Mouse (Mus musculus) hematopoietic multipotent progenitor cell, adult 10-12 weeks (in vitro differentiated cells): ENCODE data around the gene Zfp598. TPM values are rescaled to one million over a fixed set of nuclear protein-coding genes. Genes with fewer than 3 reads are reported as not detected.

ENCODE experiments used
- polyA plus RNA-seq: library from polyadenylated mRNA; stranded (reverse); fragments of >175 nt; gene quantifications from 2 replicates; pipeline ENCODE4 v1.2.3, GENCODE M21; 2012; ENCODE audit warnings: low replicate concordance

The Zfp598 gene
- 56.2 and 93.5 TPM in 2 replicates for polyA plus RNA-seq

DNA sequence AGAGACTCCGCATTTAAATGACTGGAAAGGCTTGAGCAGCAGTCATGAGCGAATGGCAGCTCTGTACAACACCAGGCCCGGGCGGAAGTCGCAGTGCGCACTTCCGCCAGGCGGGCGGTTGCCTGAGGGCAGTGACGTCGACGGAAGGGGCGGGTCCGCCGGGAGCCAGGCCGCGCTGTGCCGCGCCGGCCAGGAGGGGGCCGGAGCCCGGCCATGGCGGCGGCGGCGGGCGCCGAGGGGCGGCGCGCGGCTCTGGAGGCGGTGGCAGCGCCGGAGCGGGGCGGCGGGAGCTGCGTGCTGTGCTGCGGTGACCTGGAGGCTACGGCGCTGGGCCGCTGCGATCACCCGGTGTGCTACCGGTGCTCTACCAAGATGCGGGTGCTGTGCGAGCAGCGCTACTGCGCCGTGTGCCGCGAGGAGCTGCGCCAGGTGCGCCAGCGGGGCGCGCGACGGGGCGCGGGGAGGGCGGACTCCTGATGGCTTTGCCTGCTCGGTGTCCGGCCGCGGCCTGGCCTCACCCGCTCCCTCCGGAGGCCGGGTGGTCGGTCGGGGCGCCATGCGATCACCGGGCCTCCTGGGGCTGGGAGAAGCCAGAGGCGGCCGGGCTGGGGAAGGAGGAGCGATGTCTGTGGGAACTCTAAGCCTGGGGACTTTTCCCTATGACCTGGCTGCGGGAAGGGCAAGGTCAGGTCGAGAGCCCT is at the start of gene Zfp598:
Gene Zfp598, plus strand, starts transcription at position 143 of the 701 bp plus-strand sequence.

DNA sequence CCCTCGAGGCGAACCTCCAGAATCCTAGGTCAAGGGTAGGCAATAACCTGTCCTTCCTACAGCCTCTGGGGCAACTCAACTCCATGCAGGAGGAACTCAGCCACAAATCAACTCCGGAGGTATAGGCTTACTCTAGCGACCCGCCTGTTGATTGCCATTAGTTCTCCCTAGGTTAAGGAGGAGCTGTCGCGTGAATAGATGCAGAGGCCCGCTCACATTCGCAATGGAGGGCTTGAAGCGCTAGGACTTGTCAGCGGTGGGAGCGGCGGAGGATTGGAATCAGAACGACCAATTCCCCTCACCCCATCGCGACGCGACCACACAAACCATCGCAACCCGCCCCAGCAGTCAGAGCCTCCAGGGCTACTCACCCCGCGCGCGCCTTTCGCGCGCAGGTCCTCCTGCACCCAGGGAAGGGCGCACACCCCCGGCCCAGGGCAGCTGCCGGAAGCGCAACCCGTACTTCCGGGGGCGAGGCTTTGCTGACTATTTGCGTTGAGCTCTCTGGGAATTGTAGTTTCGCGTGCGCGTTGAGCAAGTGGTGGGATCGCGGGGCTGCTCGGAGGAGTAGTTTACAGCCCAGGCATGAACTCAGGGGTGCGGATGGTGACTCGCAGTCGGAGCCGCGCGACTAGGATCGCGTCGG is 37.2 kb upstream of the Zfp598 start, which contains the start of the genes Tsc2 and Nthl1:
Gene Tsc2, minus strand, starts transcription at position 464 of the 646 bp plus-strand sequence.
Gene Nthl1, plus strand, starts transcription at position 514 of the 646 bp plus-strand sequence.

DNA sequence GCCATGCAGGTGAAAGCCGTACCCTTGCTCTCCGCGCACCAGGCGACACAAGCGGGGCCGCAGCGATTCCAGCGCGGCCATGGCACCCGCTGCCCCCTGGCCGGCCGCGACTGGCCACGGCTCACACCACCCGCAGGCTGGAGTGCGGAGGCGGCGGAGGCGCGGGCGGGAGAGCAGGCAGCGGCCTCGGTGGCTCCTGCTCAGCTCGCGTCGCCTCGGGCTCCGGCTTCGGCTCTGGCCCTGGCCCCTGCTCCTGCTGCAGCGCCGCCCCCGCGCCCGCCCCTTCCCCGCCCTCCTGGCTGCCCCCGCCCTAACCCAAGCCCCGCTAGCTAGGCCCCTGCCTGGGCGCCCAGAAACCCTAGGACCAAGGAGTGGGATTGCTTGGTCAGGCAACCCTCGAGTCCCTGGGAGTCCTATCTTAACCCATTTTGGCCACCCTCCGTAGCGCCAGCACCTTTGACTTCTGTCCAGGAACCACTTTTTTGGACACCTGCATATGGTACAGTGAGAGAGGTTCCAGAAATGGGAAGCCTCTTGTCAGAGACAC is 19.3 kb upstream of the Zfp598 start, which contains the start of gene Slc9a3r2:
Gene Slc9a3r2, minus strand, starts transcription at position 258 of the 547 bp plus-strand sequence.

DNA sequence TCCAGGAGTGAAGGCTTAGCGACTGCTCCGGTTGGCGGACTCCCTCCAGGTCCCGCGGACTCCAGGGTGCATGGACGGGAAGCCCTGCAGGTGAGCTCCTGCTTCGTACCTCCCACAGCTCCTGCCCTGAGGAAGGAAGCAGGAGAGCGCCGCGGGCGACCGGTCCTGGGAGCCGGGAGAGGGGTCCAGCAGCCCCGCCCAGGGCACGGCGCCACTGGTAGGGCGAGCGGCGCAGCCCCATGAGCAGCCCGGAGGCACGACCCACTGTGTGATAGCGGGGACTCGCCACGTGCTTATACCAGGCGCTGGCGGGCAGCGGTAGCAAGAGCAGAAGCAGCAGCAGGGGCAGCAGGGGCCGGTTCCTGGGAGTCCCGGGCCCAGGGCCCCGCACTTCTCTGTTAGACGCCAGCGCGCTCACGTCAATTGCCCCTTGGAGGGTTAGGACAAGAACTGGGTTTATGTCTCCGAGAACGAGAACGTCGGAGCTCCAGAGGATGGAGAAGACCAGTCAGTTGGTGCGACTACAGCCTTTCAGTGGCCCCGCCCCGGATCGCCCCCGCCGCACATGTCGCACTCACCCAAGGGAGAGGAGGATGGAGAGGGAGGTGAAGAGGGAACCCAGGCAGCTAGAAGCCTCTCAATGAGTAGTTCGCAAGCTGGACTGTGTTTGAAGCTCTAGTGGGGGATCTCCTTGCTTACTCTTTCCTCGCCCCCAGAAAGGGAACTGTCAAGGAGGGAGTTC is 11.3 kb upstream of the Zfp598 start, which contains the start of gene Npw:
Gene Npw, minus strand, starts transcription at position 441 of the 742 bp plus-strand sequence.

DNA sequence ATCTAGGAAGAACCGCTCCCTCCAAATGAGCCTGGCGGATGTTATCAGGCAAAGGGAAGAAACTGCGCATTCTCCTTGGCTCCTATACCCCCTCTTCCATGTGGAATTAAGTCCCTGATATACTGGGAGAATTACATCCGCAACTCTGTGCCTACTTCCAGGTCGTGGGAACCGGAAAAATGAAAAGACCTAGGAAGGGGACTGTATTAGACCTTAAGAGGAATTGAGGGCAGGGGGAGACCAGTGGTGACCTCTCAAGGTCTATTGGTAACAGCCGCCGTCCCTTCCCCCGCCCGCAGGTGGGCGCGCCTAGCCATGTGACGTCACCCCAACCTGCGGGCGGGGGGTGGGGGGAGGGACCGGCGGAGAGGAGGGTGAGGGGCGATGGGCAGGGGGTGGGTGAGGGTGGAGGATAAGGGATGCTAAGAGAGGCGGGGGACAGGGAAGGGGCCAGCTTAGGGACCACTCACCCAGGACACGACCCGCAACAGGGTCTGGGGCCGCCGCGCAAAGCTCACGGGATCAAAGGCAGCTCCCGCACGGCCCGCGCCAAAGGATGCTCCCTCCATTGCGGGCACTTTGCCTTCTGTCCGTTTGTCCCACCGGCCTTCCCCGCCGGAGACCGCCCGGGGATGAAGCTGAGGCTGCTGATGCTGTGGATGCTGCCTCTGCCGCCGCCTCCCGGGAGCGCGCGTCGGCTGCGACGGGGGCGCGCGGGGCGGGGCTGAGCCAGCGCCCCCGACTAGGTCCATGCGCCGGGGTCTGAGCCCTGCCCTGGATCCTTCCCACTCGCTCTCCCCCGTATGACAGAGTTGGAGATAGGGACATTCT is 20.0 kb downstream of the Zfp598 start, which contains the start of gene Syngr3:
Gene Syngr3, minus strand, starts transcription at position 705 of the 831 bp plus-strand sequence.

DNA sequence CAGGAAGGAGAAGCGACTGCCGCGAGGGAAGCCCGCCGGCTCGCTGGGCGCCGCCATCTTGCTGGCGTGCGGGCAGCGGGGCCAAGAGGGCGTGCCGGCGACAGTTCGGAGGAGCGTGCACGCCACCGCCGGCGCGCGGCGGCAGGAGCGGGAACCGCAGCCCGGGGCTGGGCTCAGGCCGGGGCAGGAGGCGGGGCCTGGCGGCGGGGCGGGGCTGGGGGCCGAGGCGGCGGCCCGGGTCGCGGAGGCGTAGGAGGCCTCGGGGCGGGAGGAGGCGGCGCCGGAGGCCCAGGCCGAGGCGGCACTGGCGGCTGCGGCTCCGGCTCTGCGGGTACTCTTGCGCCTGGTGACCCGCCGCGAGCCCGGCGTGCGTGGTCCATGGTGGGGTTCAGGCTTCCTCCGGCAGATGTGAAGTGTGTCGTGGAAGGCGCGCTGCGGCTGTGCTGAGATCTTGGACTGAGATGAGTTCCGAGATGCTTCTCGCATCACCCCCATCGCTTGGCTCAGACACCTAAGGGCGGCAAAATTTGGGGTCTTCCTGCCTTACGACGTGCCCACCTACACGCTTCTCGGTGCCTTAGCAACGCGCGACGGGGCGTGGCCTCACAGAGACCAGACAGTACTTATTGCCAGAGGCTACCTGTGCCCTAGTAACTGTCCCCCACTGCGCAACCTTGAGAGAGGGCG is 26.7 kb downstream of the Zfp598 start, which contains the start of the genes Gfer and Noxo1:
Gene Gfer, minus strand, starts transcription at position 146 of the 687 bp plus-strand sequence.
Gene Noxo1, plus strand, starts transcription at position 224 of the 687 bp plus-strand sequence.

DNA sequence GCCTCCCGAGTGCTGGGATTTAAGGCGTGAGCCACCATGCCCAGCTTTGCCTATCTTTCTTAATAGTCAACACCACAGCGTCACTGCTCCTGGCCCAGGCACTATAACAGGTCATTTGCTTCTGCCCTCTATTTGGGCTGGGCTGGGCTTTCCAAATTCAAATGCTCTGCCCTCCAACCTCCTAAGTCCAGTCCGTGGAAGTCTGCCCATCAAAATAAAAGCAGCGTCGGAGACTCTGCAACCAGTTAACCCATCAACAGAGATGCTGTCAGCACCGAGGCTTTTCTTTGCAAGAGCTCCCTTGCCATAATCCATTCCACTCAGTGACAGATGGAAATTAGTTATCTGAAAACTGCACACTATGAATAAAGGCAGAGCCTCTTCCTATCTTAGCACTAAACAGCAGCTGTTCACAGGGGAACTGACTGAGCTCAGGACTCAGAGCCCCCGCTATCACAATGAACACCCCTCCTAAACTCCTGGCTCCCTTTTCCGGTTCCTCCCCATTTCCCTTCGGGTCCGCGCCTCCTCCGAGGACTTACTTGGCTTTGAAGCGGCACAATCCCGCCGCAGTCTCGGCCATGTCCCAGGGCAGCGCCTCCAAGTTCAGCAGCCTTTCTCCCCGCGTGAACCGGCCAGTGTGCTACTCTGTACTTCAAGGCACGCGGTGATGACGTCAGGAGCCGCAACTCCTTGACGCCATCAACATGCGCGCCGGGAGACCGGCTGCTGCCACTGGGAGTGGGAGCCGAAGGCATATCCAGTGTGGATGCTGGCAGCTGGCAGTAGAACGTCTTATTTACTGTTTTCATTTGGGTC is 37.7 kb downstream of the Zfp598 start, which contains the start of gene Tbl3:
Gene Tbl3, minus strand, starts transcription at position 679 of the 819 bp plus-strand sequence.

DNA sequence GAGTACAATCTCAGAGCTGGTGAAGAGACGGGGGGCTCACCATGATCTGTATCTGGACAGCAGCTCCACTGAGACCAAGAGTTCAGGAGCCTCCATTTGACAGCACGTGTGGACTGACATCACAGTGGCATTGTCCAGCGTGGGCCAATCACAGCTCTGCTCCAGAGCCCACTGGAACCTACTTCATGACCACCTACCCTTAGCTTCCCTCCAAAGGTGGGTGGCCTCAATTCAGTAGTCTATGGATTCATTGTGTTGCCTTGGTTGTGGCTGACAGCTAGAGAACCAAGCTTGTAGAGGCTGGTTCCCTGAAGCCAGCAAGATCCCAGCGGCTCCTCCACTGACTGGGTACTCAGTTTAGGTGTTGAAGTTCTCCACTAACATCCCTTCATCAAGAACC is 48.5 kb downstream of the Zfp598 start, which contains the start of the genes Rnf151 and Rps2:
Gene Rnf151, minus strand, starts transcription at position 121 of the 400 bp plus-strand sequence.
Gene Rps2, plus strand, starts transcription at position 174 of the 400 bp plus-strand sequence.

DNA sequence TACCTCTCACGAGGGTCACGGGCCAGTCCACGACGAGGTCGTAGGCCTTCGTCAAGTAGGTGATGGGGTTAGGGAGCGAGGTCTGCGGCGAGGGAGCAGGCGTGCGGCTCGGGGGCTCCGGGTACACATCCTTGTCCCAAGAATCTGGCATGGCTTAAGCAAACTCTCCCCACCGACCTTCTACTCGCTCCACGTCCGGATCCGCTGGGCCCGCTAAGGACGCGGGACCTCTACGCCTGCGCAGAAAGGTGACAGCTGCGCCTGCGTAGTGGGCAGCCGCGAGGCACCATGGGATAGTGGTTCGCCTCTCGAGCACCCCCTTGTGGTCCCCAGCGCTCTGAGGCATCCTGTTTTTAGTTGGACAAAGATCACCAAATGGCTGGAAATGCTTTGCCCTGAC is 54.7 kb downstream of the Zfp598 start, which contains the start of gene Ndufb10:
Gene Ndufb10, minus strand, starts transcription at position 295 of the 400 bp plus-strand sequence.

DNA sequence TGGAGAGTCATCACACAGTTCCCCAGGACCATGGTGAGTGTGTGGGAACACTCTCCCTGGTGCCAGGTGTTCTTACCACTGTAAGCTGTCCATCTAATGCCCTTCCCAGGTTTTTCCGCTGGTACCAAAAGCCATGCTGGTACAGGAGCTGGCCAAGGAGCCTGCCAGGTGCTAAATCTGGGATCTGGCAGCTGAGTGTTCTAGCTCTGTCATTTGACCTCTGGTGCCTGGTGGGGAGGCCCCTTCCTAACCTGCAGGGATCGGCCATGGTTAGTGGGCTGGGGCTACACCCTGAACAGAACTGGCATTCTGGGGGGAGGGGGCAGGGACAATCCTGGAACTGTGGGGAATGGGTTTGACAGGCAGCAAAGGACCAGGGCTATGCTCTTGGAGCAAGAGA is 58.1 kb downstream of the Zfp598 start, which contains the start of gene Rpl3l:
Gene Rpl3l, plus strand, starts transcription at position 203 of the 400 bp plus-strand sequence.

Other genes with a start within 250 kb of the Zfp598 start
- 29.8 and 42.0 TPM in 2 replicates for gene Eci1, start 243.0 kb upstream of the Zfp598 start, polyA plus RNA-seq
- 0.31 and 0.68 TPM in 2 replicates for gene Dnase1l2, start 226.6 kb upstream of the Zfp598 start, polyA plus RNA-seq
- gene E4f1, start 199.4 kb upstream of the Zfp598 start, polyA plus RNA-seq = 32.1 and 40.4 TPM in 2 replicates
- 27.9 and 34.1 TPM in 2 replicates for gene Pgp, start 199.3 kb upstream of the Zfp598 start, polyA plus RNA-seq
- 0.24 and 0.74 TPM in 2 replicates for gene Bricd5, start 195.8 kb upstream of the Zfp598 start, polyA plus RNA-seq
- gene Mlst8, start 190.6 kb upstream of the Zfp598 start, polyA plus RNA-seq = 5.3 and 8.0 TPM in 2 replicates
- gene Caskin1, start 181.1 kb upstream of the Zfp598 start, polyA plus RNA-seq = 0.02 and 0.07 TPM in 2 replicates
- 156 and 190 TPM in 2 replicates for gene Traf7, start 141.7 kb upstream of the Zfp598 start, polyA plus RNA-seq
- gene Rab26, start 135.5 kb upstream of the Zfp598 start, polyA plus RNA-seq = 0.76 and 1.9 TPM in 2 replicates
- 24.7 and 24.9 TPM in 2 replicates for gene Pkd1, start 119.9 kb upstream of the Zfp598 start, polyA plus RNA-seq
- 37.6 and 45.7 TPM in 2 replicates for gene Tsc2, start 37.1 kb upstream of the Zfp598 start, polyA plus RNA-seq
- gene Nthl1, start 37.0 kb upstream of the Zfp598 start, polyA plus RNA-seq = 3.8 and 6.9 TPM in 2 replicates
- gene Slc9a3r2, start 19.4 kb upstream of the Zfp598 start, polyA plus RNA-seq = 3.8 and 6.4 TPM in 2 replicates
- 0.36 and 0.52 TPM in 2 replicates for gene Npw, start 11.2 kb upstream of the Zfp598 start, polyA plus RNA-seq
- gene Syngr3, start 20.3 kb downstream of the Zfp598 start, polyA plus RNA-seq = 0.15 and 0.24 TPM in 2 replicates
- gene Gfer, start 26.5 kb downstream of the Zfp598 start, polyA plus RNA-seq = 52.3 and 54.6 TPM in 2 replicates
- 5.9 and 10.3 TPM in 2 replicates for gene Noxo1, start 26.5 kb downstream of the Zfp598 start, polyA plus RNA-seq
- 8.7 and 12.3 TPM in 2 replicates for gene Tbl3, start 38.0 kb downstream of the Zfp598 start, polyA plus RNA-seq
- 0.16 and 0.36 TPM in 2 replicates for gene Rnf151, start 48.4 kb downstream of the Zfp598 start, polyA plus RNA-seq
- 42.1 and 88.6 TPM in 2 replicates for gene Rps2, start 48.4 kb downstream of the Zfp598 start, polyA plus RNA-seq
- 220 and 325 TPM in 2 replicates for gene Ndufb10, start 54.8 kb downstream of the Zfp598 start, polyA plus RNA-seq
- gene Rpl3l, start 58.1 kb downstream of the Zfp598 start, polyA plus RNA-seq = 0.31 and 0.38 TPM in 2 replicates
- 43.6 and 56.0 TPM in 2 replicates for gene Msrb1, start 67.0 kb downstream of the Zfp598 start, polyA plus RNA-seq
- gene Hs3st6, start 83.3 kb downstream of the Zfp598 start, polyA plus RNA-seq = 0.94 and 2.2 TPM in 2 replicates
- gene Meiob, start 134.6 kb downstream of the Zfp598 start, polyA plus RNA-seq = not detected in 2 replicates
- gene Hagh, start 170.5 kb downstream of the Zfp598 start, polyA plus RNA-seq = 27.6 and 69.0 TPM in 2 replicates
- 2.7 and 6.5 TPM in 2 replicates for gene Fahd1, start 180.7 kb downstream of the Zfp598 start, polyA plus RNA-seq
- 0.12 TPM in 1 of 2 replicates, not detected in the other for gene Igfals, start 196.3 kb downstream of the Zfp598 start, polyA plus RNA-seq
- gene Nubp2, start 216.7 kb downstream of the Zfp598 start, polyA plus RNA-seq = 10.4 and 58.7 TPM in 2 replicates
- gene Spsb3, start 217.0 kb downstream of the Zfp598 start, polyA plus RNA-seq = 44.2 and 49.9 TPM in 2 replicates
- 20.3 and 41.1 TPM in 2 replicates for gene Eme2, start 225.4 kb downstream of the Zfp598 start, polyA plus RNA-seq
- gene Mrps34, start 225.4 kb downstream of the Zfp598 start, polyA plus RNA-seq = 40.1 and 50.8 TPM in 2 replicates
- 19.9 and 39.7 TPM in 2 replicates for gene Nme3, start 226.8 kb downstream of the Zfp598 start, polyA plus RNA-seq